Mouse (Mus musculus) stomach, postnatal 0 days (tissue): ENCODE measurements around the gene Krtap5-3.

Experiments used
- CTCF ChIP-seq: IDR thresholded peaks from 2 replicates; pipeline ENCODE4 v1.5.1; 2016; ENCODE audit warnings: antibody characterized with exemption, low read depth, mild to moderate bottlenecking, moderate library complexity
- EP300 ChIP-seq: optimal IDR thresholded peaks from 2 replicates; pipeline ENCODE3; 2016; ENCODE audit warnings: antibody characterized with exemption

DNA sequence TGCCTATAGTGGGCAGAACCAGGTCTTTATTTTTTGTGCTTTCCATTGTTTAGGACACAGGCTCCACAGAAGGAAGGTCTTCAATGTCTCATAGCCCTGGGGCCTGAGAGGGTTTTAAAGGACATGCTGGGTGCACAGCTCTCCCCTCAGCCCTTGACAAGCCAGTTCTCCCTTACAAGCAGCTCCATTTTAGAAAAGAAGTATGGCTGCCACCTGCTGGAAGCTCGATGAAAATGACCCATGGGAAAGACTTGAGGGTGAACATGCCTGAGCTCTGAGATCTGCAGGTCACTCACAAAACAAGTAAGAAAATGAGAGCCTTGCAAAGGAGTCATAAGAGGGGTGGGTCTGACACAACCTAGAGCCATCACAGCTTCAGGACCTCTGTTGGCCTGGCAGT, 48.7 kb downstream of the Krtap5-3 start:
- peak; percentile 77 for TF ChIP-seq CTCF
- TF ChIP-seq EP300: no peak
